Mouse (Mus musculus): ENCODE data around the gene Tbc1d2.

- no peak for TF ChIP-seq CTCF (IDR thresholded peaks at IDR 0.05)
- TF ChIP-seq POLR2A (IDR thresholded peaks at IDR 0.05; ENCODE audit: insufficient read depth, low read depth, low read length) = no peak
These were observed 18.6 kb upstream of the Tbc1d2 start for GRCm38 (mm10) chr4:46668620-46669019.
